Mouse (Mus musculus) adrenal gland, adult 18-20 months (tissue): ENCODE data around the gene Cspg5. TPM values are rescaled to one million over a fixed set of nuclear protein-coding genes. Genes with fewer than 3 reads are reported as not detected.
A peak's percentile ranks its signal among the peaks of the same experiment; 100 is the strongest.

ENCODE experiments used
- DNase-seq, 2 experiments: peaks; one replicate each; pipeline ENCODE4 v3.0.0; 2021 to 2022; ENCODE audit warnings: low spot score in 2 of 2
- total RNA-seq, 2 experiments: library from RNA; stranded (reverse); gene quantifications; 1 replicate in 1 of 2; 2 replicates in 1 of 2; pipeline ENCODE4 v1.2.3; 2021

Gene Cspg5
- total RNA-seq, 2 experiments from 2014 or later, result 13.3 to 22.4 TPM

DNA sequence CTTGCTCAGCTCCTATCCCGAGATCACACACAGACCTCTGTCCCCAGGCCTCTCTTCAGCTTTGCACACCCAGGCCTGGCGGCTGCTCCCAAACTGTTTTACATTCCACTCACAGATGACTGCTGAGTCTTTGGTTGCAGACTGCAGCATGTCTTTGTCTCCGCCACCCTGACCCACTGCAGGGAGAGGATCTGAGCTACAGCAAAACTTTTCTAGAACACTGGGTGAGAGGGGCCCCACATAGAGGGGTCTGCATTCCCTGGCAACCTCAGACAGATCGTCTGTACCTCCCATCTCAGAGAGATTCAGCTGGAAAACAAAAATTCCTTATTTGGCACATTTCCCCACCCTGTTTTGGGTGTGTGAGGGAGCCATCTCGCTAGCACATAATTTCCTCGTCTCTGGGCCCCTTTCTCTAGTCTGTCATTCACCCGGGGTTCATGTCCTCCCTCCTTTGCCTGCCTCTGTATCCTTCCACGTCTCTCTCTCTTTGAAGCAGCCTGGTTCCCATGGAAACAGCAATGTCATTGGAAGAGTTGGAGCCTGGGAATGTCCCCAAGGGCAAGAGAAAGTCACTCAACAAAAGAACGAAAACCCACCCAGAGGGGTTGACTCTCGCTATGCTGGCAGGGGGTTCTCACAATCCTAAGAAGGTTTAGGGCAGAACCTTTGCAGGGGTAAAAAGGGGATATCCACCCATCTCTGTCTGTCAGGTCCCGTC, 6.4 kb downstream of the Cspg5 start:
- no peak for DNase-seq

DNA sequence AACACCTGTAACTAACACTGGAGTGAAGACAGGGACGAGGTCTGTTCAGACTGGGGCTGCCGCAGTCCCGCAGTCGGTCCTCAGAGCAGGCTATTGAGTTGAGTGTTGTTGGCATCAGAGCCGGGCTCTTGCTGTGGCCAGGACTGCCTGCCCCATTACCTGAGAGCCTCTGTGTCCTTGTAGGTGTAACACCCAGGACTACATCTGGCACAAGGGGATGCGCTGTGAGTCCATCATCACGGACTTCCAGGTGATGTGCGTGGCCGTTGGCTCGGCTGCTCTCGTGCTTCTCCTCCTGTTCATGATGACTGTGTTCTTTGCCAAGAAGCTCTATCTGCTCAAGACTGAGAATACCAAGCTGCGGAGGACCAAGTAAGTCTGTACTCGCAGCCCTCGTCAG, 7.2 kb downstream of the Cspg5 start:
- no peak for DNase-seq

DNA sequence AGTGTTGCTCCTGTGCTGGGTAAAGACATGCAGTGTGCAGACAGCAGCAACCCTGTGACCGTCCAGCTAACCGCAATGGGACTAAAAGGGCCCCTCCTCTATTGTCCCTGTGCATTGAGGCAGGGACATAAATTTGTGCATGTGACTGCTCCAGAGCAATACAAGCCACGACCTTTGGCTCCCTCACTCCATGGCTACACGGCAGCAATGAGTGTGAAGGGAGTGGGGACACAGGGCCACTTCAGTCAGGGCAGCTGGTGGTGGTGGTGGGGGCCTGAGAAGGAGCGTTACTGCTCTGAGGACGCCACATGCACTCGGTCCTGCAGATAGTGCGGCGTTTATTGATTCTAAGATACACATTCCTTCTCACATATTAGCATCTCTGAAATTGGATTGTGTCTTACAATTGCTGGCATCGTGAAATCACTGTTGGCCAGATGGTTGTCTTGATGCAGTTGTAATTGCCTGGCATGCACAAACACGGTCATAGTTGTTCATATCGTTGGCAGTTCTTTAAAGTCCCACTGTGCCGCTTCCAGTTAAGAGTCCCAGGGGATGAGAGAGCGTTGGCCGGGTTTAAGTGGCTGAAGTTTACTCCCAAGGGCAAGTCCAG, 11.9 kb downstream of the Cspg5 start:
- no peak for DNase-seq

DNA sequence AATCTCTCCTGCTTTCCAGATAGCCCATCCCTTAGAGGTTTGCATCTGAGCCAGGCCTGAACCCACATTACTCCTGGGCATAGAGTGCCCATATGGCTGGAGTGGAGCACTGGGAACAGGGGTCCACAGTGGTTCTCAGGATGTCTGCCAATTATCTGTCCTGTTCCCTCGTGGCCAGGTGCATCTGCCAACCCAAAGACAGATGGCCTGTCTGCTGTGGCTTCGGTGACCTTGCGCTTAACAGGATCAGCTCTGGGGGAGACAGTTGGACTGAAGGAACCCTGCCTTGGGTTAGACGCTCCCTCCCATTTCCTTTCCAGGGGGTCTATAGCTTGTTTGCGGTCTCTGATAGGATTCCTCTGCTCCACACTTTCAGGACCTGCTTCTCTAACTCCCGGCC, 15.1 kb downstream of the Cspg5 start:
- no peak for DNase-seq

DNA sequence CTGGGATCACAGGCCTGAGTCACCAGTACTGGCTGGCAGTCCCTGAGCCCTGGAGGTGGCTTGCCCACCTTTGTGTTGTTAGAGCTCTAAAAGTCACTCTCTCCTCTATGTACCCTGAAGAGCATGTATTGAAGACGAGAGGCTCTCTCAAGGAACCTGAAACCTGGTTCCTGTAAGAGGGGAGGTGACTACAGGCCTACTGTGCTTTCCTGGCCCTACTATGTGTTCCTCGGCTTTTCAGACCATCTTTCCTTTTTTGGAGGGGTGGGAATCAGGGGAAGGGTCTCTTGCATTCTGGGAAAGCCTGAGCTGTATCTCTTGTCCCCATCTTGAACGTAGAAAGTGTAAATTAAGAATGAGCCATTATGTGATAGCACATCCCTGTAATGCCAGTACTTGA, 15.5 kb downstream of the Cspg5 start:
- DNase-seq, result no peak

DNA sequence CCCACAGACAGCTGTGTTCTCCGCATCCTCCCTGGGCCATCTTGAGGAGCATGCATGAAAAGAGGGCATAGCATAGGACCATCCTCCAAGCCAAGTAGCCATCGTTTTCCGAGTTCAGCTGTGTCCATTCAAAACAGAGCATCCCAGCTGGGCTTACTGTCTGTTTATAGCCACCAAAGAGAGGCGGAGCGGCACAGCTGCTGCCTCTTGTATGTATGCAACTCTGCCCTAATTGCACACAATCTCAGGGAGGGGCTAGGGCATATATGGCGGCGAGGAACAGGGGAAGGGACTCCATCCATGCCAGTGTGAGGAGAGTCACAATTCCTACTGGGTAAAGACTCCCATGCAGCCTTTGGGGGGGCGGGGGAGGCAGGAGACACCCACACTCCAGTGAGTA, 19.6 kb downstream of the Cspg5 start:
- no peak for DNase-seq

DNA sequence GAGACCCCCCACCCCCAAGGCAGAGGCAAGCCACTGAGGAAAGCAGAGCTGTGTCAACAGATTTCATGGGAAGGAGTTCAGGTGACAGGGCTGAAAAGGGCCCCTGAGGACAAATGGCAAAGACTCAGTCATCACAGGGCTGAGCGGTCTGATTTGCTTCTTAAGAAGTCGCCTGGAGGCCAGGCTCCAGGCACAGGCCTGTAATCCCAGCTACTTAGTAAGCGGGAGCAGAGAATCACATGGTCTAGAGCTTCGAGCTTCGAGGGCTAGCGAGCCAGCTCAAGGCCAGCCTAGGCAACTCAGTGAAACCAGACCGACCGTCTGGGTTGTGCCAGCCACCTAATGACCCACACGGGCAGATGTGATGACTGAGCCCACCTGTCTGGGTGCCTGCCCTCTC, 21.4 kb downstream of the Cspg5 start:
- DNase-seq, result no peak

DNA sequence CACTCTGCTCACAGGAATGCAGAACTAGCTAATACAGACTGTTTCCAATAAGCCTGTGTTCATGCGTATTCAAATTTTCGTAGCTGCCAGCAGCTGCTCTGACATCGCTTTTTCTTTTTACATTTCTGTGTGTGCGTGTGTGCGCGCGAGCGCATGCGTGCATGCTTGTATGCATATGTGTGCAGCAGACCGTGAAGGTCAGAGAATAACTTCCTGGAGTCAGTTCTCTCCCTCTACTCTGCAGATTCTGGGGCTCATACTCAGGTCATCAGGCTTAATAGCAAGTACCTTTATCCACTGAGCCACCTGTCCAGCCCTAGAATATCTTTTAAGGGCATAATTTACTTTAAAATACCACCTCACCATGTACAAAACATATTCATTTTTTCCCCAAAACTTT, 24.8 kb downstream of the Cspg5 start:
- DNase-seq, result no peak

DNA sequence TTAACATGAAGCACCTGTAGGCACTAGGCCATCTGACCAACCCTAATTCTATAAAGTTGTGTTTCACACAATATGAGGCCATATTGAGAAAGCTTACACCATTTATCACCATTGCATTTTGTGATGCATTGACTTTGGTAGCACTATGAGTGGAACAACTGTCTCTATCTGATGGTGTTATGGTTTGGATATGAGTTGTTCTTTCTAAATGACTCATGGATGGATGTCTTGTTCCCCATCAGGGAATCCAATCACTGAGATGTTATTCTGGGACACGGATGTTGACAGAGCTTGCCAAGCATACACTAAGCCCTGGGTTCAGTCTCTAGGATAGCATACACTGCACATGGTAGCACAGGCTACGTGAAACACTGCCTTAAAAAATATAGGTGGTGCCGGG, 28.7 kb downstream of the Cspg5 start:
- no peak for DNase-seq

DNA sequence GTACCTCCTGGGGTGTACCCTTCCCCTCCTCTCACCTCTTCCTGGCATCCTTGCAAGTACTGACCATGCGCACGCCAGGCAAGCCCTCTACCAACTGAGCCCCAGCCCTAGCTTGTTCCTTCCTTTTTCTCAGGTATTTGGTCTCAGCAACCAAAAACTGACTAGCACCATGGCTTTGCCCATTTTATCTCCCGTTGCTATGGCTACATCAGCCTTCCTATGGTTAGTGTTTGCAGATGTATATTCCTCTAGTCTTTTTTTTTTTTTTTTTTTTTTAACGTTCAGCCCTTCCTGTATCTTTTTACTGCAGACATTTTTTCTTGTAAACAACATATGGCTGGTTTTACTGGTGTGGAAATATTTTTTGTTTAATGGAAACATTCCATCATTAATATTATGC, 29.9 kb downstream of the Cspg5 start:
- DNase-seq, result no peak

DNA sequence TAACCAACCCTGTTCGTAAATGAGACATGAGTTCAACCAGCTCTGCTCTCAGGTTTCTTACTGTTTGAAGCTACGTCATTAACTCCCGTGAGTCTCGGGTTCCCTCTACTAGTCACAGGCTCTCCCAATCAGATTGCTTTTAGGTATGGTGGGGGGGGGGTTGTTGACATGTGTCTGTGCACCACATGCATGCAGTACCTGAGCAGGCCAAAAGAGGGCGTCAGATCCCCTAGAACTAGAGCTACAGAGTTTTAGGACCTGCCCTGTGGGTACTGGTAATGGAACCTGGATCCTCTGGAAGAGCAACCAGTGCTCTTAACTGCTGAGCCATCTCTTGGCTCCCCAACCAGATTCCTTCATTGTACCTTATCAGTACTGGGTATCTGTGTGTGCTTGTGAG, 32.3 kb downstream of the Cspg5 start:
- no peak for DNase-seq

DNA sequence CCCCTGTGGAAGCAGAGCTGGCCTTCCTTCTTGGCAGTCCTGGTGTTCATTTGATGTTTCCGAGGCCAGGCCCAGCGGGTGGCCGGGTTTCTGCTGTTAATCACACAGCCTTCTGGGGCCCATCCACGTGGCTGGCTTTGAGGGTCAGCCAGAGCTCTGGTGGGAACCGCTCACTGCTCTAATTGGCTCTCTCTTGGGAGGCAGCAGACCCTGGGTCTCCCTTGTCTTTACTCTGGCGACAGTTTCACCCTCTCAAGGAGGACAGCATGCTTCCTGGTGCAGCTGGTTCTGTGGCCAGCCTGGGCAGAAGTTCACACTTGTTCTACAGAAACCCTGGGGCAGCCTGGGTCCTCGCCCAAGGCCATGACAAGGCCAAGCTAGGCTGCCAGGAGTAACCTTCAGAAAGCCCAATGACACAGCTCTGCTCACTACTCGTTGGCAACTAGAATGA, 33.9 kb downstream of the Cspg5 start:
- peak in 1 of 2 experiments; percentile 61 for DNase-seq

DNA sequence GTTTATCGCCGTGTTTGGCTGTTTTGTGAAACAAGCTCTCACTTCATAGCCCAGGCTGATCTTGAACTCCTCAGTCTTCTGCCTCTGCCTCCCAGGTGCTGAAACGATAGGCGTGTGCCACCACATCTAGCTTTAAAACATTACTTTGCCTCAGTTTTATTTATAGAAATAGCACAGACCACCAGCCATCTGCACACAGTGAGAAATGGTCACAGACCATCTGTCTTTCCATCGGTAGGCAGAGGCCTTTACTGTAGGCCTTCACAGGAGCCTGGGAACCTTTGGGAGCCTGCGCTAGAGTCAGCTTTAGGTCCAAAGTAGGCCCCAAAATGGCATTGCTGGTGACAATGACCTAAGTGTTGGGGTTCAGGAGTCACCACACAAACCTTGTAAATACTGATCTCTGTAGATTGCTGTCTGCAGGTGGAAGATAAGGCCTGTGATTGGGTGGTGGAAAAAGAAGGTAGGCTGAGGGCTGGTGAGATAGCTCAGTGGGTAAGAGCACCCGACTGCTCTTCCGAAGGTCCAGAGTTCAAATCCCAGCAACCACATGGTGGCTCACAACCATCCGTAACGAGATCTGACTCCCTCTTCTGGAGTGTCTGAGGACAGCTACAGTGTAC, 40.6 kb downstream of the Cspg5 start:
- no peak for DNase-seq

DNA sequence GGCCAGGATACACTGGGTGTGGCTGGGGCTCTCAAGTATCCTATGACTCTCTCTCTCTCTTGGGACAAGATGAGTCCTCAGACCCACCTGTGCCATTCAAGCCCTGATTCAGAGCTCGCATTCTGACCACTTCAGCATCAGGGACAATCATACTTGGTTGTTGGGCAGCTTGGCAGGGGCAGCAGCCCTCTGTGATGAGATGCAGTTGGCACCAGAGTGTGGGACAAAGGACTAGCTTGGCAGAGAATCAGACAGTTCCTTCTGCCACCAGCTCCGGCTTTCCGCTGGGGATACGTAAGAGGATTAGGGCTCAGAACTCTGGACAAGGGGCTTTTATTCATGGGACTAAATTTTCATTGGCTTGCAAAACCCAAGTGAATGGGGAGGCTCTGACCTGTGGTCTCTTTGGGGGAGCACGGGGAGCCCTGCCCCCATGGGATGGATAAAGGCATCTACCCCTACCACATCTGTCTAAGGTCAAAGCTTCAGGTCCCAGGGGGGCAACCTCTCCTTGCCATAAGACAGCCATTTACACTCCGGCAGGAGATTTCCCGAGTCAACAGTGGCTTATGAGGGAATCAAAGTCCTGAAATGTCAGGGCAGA, 43.8 kb downstream of the Cspg5 start:
- no peak for DNase-seq

DNA sequence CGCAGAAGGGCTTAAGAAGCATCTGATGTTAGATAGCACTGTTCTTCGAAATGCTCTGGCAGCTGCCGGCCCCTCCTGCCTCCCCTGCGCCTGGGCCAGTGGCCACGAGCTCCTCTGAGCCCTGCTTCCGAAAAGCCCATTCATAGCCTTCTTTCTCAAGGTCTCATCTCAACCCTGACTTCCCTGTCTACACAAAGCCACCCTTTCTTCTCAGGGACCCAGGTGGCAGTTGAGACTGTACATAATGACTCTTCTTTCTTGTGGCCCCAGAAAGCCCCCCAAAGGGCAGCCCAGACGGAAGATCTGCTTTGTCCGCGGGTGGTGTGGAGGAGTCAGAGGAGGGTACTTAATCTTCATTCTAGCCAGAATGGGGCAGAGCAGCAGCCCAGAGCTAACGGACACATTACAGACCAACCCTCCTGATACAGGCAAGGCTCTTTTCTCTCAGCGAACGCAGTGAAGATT, 49.7 kb downstream of the Cspg5 start:
- DNase-seq, result no peak

DNA sequence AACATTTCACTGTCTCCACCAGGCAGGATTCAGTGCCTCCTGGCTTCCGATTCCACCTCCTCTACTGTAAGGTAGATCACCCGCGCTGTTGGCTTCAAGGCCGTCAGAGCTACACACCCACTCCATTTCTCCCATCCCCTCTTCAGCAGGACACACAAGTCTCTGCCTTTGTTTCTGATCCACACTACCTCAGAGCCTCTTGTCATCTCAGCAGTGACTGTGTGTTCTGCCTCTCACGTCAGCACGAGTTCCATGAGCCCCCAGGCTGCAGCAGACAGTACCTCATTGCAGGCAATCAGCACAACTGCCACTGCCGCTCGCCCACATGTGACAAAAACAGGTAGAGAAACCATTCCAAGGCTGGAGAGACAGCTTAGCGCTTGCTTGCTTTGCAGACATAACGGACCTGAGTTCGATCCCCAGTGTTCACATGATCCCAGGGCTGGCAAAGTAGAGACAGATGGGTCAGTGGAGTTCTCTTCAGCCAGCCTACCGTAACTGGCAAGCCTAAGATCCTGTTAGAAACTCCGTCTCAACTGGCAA, 50.4 kb downstream of the Cspg5 start:
- DNase-seq, result no peak

DNA sequence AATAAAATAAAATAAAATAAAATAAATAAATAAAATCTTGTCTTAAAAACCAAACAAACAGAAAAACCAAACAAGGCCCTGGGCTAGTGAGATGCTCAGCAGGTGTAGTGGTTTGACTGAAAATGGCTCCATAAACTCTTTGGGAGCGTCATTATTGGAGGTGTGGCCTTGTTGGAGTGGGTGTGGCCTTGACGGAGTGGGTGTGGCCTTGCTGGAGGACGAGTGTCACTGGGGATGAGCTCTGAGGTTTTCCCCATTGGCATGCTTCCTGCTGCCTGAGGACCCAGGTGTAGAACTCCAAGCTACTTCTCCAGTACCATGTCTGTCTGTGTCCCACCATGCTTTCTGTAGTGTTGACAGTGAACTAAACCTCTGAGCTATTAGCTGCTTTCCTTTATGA, 51.2 kb downstream of the Cspg5 start:
- DNase-seq, result no peak

DNA sequence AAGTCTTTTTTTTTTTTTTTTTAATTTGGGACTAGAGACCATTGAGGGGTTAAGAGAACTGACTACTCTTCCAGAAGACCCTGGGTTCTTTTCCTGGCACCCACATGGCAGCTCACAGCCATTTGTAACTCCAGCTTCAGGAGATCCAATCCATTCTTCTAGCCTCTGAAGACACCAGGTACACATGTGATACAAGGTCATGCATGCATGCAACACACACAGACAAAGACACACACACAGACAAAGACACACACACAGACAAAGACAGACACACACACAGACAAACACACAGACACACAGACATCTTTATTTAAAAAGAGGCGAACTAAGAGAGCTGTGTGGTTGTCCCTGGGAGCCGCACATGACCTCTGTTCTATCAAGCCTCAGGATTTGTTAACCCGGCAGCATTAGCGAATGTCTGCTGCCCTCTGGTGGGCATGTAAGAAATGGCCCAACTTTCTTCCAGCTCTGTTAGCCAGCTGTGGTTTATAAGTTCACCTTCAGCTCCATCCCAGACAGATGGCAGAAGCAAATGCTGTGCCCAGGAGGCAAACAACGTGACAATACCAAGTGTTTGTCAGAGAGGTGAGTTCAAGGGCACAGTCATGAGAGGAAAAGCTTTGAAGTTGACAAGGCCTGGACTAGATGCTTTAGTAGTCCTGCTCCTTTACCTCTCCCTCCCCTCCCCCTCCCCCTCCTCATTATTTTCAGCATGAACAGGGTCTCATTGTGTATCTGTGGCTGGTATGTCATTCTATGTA, 53.5 kb downstream of the Cspg5 start:
- DNase-seq, result peak; percentile 78 to 81

DNA sequence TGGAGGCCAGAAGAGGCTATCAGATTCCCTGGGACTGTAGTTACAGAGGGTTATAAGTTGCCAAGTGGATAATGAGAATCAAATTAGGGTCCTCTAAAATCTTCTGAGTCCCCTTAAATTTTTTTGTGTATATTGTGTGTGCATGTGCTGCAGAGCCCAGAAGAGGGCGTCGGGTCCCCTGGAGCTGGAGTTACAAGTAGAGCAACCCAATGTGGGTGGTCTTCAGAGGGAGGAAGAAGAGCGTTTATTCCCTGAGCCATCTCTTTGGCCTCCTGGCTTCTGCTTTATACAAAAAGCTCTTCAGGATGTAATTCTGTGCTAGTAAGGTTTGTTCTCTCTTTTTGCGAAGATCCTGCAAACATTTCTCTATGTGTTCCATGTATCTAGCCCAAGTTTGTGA, 60.9 kb downstream of the Cspg5 start:
- DNase-seq, result no peak

DNA sequence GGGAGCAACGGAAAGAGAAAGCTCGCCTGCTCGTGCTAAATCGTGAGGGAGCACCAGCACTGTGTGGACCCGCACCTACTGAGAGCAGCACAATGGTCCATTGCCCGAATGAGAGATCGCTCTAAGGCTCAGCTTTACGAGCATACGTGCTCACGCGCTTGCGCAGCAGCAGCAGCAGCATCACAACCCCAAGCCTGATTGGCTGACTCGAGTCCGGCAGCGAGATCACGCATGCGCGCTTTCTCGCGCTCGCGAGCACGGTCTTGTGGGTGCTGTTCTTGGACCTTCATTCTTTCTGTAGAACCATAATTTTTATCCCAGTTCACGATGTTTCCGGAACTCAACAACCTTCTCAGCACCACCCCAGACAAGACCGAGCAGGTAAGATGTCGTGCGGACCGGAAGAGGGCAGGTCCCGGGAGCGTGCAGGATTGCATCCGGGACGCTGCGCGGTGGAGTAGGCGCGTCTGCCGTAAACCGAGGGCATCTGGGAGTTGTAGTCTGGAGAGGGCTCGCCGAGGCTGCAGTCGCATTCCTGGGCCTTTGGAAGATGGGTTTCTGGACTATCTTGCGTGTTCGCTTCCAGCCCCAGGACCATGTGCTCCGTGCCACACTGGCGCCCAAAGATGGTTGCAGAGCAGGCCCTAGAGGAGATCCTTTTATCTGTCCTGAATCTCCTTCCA, 61.5 kb downstream of the Cspg5 start, which contains the start of gene Elp6:
TSS of gene Elp6 (plus strand) at position 205 of the 683 bp plus-strand sequence.
- peak; percentile 78 to 88 for DNase-seq
